Mouse (Mus musculus): ENCODE measurements around the gene Asap2. TPM values are rescaled to one million over a fixed set of nuclear protein-coding genes. Genes with fewer than 3 reads are reported as not detected.

Gene Asap2
- total RNA-seq, 2 experiments from 2014 or later = 6.5 to 23.3 TPM

- ATAC-seq (replicated peaks; ENCODE audit: low FRiP score, poor library complexity, severe bottlenecking) = no peak
These were observed 211.4 kb downstream of the Asap2 start for GRCm38 (mm10) chr12:21201485-21202269.

DNA sequence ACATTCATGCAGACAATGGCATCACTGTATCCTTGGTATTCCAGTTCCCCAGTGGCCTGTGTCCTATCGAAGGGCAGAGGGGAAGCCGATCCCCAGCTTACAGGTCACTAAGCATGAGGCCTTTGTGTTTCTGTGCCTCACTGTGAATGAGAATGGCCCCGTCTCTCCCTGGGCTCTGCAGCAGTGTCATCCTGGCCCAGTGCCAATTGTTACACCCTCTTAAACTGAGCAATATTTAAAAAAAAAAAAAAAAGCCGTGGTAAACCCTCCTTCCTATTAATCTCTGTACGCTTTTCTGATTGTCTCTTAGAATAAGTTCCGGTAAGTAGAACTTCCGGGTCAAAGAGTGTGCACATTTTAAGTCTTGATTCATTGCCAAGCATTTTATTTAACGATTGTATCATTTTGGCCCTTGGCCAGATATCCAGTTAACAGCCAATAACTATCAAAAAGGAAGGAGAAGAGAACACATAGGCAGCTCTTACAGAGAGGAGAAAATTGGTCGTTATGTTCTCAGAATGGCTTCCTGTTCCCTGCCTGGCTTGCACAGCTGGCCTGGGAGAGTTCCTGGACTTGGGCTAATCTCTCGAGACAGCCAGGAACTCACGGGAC lies 214.5 kb downstream of the Asap2 start:
- peak; percentile 70 for ATAC-seq (replicated peaks; ENCODE audit: low FRiP score, poor library complexity, severe bottlenecking)

DNA sequence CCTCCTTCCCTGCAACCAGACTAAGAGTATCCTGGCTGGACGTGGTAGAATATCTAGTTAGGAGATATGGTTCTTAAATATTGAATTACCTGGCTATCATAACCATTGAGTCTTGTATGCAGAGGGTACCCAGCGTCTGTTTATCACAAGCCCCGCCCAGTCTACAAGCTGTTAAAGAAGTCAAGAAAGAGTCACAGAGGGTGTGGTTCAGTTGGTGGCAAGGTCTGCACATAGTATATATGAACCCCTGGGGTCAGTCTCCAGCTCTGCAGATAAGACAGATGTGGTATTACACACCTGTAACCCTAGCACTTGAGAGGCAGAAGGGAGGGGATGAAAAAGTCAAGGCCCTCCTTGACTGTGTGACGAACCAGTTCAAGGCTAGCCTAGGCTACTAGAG lies 215.5 kb downstream of the Asap2 start:
- no peak for ATAC-seq (replicated peaks; ENCODE audit: low FRiP score, poor library complexity, severe bottlenecking)

- no peak for ATAC-seq (replicated peaks; ENCODE audit: low FRiP score, poor library complexity, severe bottlenecking)
These were observed 217.2 kb downstream of the Asap2 start for GRCm38 (mm10) chr12:21207422-21207821.

DNA sequence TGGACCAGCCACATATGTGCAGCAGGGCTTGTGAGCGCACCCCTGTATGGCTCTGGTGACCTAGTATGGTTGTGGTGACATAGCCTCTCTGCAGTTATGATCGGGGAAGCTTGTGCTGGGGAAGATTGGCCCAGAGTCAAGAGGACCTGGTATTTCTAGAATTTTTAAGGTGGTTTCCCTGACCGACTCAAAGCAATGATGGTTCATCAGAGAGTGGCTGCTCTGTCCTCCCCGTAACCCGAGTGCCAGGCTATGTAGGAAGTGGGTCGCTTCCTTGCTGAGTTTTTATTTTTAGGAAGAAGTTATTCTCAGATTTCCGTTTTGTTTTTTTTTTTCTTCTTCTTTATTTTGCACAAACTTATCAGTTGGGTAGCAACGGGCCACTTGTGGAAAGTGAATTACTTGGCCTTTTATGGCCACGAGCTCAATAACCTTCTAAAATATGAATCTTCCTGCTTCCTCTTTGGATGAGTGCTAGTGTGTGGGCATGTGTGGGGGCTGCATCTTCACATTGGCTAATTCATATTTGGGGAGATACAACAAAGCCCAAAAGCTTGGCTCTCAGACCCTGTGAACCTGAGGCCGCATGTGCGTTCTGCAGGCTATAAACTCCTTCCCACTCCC lies 218.0 kb downstream of the Asap2 start:
- no peak for ATAC-seq (replicated peaks; ENCODE audit: low FRiP score, poor library complexity, severe bottlenecking)

DNA sequence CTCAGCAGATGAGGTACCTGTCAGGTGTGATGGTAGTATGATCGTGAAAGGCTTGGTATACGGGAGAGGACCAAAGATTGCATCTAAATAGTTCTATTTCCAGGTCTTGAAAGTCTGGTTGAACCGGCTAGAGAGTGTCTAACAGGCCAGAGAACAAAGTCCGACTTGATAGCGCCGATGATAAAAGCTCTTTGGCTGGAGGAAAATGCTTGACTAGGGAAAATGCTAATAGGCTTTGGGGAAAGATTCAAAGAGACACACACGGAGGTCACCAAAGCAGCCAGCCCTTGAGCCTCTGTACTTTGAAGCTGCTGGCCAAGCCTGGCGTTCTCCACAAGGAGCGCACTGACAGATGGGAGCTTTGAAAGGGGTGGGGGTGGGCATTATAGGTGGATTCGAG lies 219.0 kb downstream of the Asap2 start:
- no peak for ATAC-seq (replicated peaks; ENCODE audit: low FRiP score, poor library complexity, severe bottlenecking)

DNA sequence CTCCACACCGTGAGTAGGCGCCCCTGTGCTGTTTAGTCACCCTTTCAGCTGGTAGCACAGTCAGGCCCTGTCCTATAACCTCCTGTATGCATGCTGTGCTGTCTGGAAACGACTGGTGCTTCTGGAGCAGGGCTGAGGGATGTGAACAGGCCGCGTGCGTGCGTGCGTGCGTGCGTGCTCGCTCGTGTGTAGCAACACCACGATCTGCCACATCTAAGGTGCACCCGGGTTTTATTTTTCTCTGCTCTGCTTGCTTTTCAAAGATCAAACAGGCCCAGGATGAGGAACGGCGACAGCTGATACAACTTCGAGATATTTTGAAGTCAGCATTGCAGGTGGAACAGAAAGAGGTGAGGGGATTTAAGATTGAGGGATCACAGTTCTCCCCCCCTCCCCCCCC lies 222.6 kb downstream of the Asap2 start:
- ATAC-seq (replicated peaks; ENCODE audit: low FRiP score, poor library complexity, severe bottlenecking) = no peak

DNA sequence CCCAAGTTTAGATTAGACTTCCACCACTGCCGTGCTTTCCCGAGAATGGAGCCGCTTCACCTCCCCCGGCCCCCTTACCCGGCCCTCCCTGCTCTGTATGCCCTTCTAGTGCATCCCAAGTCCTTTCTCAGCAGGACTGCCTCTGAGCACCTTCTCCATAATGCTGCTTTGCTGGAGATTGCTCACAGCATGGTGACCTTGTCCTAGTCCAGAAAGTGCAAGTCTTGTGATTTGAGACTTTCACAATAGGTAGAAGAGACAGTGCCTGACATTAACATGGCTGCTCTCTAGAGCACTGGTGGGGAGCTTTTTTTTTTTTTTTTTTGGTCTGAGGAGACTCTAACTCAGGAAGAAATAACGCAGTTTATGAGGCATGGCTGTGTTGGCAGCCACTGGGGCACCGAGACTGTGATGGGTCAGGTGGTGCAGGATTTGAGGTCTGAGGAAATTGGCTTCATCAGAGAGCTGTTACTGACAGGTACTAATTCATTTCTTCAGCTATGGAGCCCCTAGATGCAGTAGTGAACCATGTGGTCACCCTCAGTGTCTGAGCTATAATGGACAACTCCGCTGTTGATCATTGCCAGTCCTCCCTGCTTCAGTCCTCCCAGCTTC lies 224.4 kb downstream of the Asap2 start:
- no peak for ATAC-seq (replicated peaks; ENCODE audit: low FRiP score, poor library complexity, severe bottlenecking)

DNA sequence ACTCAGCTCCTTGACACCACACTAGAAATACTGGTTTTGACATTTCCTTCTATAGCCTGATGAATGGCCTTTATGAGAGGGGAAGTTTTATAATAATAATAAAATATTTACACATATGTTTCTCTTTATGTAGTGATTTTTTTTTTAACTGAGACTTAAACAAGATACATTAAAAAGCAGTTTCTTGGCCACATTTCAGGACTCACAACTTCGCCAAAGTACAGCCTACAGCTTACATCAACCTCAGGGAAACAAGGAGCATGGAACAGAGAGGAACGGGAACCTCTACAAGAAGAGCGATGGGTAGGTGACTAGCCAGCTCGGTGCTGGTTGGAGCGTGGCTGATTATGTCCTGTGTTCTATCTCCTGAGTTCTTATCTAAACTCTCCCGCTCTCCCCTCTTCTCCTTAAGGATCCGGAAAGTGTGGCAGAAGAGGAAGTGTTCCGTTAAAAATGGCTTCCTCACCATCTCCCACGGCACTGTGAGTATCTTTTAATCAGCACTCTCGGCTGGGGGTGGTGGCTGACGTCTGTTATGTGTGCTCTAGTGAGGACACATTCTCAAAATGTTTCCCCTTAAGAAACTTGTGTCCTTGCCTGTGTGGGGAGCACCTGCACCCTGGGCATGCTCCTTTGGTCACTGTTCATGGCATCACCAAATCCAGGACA lies 227.7 kb downstream of the Asap2 start:
- no peak for ATAC-seq (replicated peaks; ENCODE audit: low FRiP score, poor library complexity, severe bottlenecking)

- ATAC-seq (replicated peaks; ENCODE audit: low FRiP score, poor library complexity, severe bottlenecking) = no peak
These were observed 230.3 kb downstream of the Asap2 start for GRCm38 (mm10) chr12:21220596-21220995.

DNA sequence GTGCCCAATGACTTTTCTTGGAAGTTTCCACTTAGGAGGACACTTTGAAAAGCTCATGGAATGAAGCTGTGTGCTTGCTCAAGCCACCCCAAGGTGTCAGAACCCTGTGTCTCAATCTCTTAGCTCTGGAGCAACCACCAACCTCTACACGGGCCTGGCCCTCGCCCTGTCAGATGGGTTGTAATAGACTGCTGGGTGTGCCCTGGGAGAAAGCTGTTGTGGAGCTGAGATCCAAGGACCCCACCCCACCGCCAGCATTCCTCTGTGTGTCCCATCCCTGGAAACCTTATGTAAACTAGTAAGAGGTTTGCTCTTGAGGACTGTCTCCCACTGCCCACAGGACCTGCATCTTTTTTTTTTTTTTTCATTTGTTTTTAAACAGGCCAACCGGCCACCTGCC lies 233.7 kb downstream of the Asap2 start:
- ATAC-seq (replicated peaks; ENCODE audit: low FRiP score, poor library complexity, severe bottlenecking) = no peak

DNA sequence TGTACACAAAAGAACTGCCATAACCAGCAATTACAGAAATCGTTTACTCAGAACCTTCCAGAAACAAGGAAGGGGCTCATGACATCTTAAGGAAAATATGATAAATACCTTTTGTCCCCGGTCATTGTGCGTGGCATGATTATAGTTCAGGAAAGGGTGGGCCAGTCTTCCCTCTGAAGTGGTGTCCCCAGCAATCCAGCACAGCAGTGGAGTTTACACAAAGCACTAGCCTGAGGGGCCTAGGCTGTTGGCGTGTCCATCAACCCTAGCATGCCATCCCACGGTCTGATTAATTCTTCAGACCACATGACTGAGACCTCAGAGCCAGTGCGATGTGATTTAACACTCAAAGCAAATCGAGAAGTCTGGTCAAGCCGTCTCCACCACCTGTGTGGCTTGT lies 235.1 kb downstream of the Asap2 start:
- ATAC-seq (replicated peaks; ENCODE audit: low FRiP score, poor library complexity, severe bottlenecking) = no peak

GRCm38 (mm10) chr12:21226316-21226715 lies 236.1 kb downstream of the Asap2 start:
- ATAC-seq (replicated peaks; ENCODE audit: low FRiP score, poor library complexity, severe bottlenecking) = no peak

DNA sequence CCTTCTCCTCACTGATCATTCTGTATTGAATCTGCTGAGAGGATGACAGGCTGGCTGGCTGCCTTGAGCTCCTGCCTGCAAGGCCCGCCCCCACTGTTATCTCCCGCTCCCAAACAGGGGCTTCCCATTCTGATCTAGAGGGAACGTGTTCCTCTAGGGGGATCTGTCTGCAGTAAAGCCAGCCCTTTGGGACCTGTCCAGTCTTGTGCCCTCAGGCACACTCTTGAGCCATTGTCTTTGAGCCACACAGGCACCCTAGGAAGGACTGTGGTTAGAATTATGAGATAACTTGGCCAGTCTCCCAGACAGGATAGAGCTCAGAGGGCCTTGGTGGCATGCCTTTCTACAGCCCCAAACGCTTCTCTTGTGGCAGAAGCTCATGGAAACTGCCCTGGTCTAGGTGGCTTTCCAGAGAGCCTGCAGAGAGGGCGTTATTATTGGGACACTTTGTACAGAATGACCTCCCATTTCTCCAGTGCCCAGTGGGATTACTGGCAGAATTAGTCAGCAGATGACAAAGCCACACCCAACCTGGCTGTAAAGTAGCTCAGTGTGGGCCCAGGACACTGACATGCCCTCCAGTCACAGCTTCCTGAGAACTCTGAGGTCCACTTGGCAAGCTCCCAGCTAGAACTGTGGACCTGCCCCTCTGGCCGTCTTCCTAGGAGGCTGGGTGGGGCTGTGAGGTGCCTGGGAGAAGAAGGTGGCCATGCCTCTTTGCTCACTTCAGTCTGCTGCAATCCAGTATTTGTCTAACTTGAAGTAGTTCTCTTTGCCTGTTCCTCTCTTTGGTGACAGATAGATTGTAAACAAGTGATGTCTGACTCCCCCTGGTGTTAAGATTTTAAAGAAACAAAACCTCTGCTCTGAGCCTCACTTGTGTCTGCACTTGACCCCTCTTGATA lies 237.1 kb downstream of the Asap2 start:
- ATAC-seq (replicated peaks; ENCODE audit: low FRiP score, poor library complexity, severe bottlenecking) = peak; percentile 58

DNA sequence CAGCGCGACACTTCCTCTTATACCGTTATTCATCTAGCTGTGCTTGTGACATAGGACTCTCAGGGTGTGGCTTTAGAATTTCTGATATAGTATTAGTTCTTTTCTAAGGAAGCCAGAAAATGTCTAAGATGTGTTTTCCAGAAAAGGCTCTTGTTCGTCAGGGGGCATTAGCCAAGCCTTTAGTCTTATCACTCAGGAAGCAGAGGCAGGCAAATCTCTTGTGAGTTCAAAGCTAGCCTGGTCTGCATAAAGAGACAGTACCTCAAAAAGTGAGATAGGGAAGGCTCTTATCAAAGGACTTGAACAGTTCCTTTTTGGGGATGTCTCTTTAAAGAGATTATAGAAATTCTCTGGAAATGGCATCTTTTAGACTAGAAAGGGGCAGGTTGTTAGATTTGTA lies 238.4 kb downstream of the Asap2 start:
- no peak for ATAC-seq (replicated peaks; ENCODE audit: low FRiP score, poor library complexity, severe bottlenecking)

- ATAC-seq (replicated peaks; ENCODE audit: low FRiP score, poor library complexity, severe bottlenecking) = peak; percentile 70
These were observed 239.0 kb downstream of the Asap2 start for GRCm38 (mm10) chr12:21229076-21229918.

DNA sequence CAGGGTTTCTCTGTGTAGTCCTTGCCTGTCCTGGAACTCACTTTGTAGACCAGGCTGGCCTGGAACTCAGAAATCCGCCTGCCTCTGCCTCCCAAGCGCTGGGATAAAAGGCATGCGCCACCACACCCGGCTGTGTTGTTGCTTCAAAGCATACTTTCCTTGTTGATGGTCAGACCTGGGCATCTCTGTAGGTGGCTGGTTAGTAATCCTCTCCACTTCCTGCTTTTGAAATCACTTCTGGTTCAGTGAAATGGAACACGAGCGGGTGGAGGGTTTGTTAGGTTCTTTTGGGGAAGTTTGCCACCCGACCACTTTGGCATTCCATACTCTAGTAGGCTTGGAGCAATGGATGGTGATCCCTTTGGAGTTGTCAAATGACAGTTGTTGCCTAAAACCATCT lies 243.5 kb downstream of the Asap2 start:
- no peak for ATAC-seq (replicated peaks; ENCODE audit: low FRiP score, poor library complexity, severe bottlenecking)

DNA sequence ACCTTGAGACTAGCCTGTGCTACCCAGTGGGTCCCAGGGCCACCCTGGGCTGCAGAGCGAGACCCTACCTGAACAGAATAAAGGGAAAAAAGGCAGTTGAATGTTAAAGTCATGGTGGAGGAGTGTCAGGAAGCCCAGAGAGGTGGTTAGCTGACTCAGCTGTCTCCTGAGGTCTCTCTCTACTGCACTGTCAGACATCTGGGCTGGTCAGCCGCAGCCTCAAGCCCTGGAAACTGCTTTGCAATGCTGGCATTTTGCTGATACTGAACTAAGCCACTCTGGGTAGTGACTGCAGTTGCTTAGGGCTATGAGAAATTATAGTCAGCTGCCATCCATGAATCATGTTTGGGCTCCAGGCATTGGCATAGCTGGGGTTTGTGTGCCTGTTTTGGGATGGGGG lies 244.3 kb downstream of the Asap2 start:
- ATAC-seq (replicated peaks; ENCODE audit: low FRiP score, poor library complexity, severe bottlenecking) = no peak
